Mouse (Mus musculus) cerebellum, adult 2 months (tissue): ENCODE measurements around the gene Klra9. TPM values are rescaled to one million over a fixed set of nuclear protein-coding genes. Genes with fewer than 3 reads are reported as not detected.
"Not testable (repeated sequence)": the region's sequence is repeated elsewhere in the genome, so short reads cannot be mapped to it uniquely, and the experiment has no call there.

Source experiments
- DNase-seq, 2 experiments: peaks; one replicate each; pipeline ENCODE4 v3.0.0; 2021
- H3K27ac ChIP-seq: fragments of 200-500 bp; 2 replicates; pipeline ENCODE4 v1.5.1; 2012; ENCODE audit warnings: low read length, control low read depth, inconsistent platforms; ENCODE audit not compliant: insufficient read depth
- H3K27me3 ChIP-seq: fragments of 200-500 bp; 2 replicates; pipeline ENCODE4 v1.6.1; 2012; ENCODE audit warnings: inconsistent platforms, mild to moderate bottlenecking, low read length, moderate library complexity; ENCODE audit not compliant: control insufficient read depth, insufficient read depth
- H3K4me1 ChIP-seq: fragments of 200-500 bp; 2 replicates; pipeline ENCODE4 v1.6.1; 2011; ENCODE audit warnings: low read length; ENCODE audit not compliant: control insufficient read depth, insufficient read depth
- H3K4me3 ChIP-seq: fragments of 200-500 bp; replicated peaks from 2 replicates; pipeline ENCODE3; 2011; ENCODE audit warnings: mild to moderate bottlenecking, low read depth, low read length, control low read depth; ENCODE audit not compliant: insufficient read depth
- CTCF ChIP-seq: fragments of 200-500 bp; IDR thresholded peaks from 2 replicates; pipeline ENCODE4 v1.5.1; 2011; ENCODE audit warnings: low read depth, mild to moderate bottlenecking, control low read depth, low read length, moderate library complexity, borderline replicate concordance; ENCODE audit not compliant: insufficient read depth
- POLR2A ChIP-seq: fragments of 200-500 bp; IDR thresholded peaks from 2 replicates; pipeline ENCODE4 v1.6.1; 2011; ENCODE audit warnings: low read length, control low read depth, borderline replicate concordance; ENCODE audit not compliant: insufficient read depth
- WGBS: fragments of 180-500 bp; shearing (Covaris S2); methylation state at CpG from one replicate; pipeline ENCODE4 v1.1.7; 2018; 5-methylcytosine and 5-hydroxymethylcytosine counted together
- polyA plus RNA-seq: library from polyadenylated mRNA; depleted of rRNA; stranded (reverse); fragments of >200 nt; gene quantifications from 2 replicates; pipeline ENCODE4 v1.2.3, GENCODE M21; 2012; rRNA removed

The Klra9 gene
- not detected in 2 replicates for polyA plus RNA-seq

DNA sequence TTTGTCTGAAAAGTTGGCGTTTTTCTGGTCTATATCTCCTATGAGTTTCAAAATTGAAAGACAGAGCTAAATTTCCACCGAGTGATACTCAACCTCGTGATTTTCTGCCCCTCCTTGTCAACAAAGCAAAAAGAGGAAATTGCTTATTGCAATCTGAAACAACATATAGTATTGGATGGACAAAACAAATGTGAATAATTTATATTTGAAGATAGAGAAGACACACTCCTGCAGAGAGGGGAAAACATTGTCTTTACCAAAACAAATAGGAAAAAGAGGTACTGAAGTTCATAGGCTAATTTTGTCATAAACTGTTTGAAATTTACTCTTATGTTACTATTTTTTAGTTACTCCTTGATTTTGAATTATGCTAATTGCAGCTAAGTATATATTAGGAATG lies at the start of gene Klra9:
Gene Klra9 (minus strand): TSS at position 101 of the 400 bp plus-strand sequence.
- H3K27ac ChIP-seq, H3K4me1 ChIP-seq, H3K4me3 ChIP-seq, H3K27me3 ChIP-seq, DNase-seq: not testable (repeated sequence)
- WGBS = 38% methylated on average over 3 of the region's 3 CpGs

DNA sequence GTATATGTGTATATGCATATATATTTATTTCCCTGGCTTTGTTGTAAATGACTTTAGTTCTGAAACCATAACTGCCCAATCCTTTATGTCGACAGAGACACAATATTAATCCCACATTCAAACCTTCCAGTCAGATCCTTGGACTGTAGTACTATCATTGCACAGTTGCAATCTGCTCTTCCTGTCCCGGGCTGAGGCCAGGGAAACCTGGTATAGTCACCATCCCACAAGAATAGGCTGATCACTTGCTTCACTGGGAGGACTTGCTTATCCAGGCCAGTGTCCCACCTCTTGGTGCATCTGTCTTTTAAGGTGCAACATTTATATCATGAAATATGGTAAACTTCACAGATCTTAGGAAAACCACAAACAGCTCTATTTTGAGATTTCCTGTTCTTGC lies 44.6 kb upstream of the Klra9 start:
- no peak for DNase-seq
- no peak for TF ChIP-seq CTCF
- no peak for TF ChIP-seq POLR2A
- Histone ChIP-seq H3K4me1 (no peaks in the 10 kb centered on the region), H3K27me3 (no peaks in the 10 kb centered on the region), H3K27ac (no peak overlapping the region), H3K4me3 (no peak overlapping the region)
- 64% methylated on average over 2 of the region's 2 CpGs for WGBS

DNA sequence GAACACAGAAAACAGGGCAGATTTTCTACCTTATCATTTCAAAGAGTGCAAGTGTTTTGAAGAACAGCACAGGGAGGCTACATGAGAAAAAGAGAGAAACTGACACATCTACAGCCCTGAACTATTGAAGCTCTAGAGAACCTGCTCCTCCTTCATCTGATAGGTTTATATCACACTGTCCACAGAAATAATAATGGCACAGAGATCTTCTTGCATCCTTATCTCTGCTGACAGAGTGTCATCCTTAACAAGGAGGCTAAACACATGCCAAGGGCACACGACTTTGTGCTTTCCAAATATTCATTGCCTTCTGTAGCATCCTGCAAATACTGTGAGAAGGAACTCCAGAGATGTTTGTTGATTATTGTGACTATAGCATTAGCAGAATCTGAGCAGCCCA lies 43.7 kb upstream of the Klra9 start:
- Histone ChIP-seq H3K4me1 (no peaks in the 10 kb centered on the region), H3K27me3 (no peaks in the 10 kb centered on the region), H3K4me3 (no peak overlapping the region), H3K27ac (no peak overlapping the region)
- TF ChIP-seq POLR2A (no peak), CTCF (no peak)
- WGBS = 25% methylated on average over 1 of the region's 1 CpGs
- DNase-seq = no peak

DNA sequence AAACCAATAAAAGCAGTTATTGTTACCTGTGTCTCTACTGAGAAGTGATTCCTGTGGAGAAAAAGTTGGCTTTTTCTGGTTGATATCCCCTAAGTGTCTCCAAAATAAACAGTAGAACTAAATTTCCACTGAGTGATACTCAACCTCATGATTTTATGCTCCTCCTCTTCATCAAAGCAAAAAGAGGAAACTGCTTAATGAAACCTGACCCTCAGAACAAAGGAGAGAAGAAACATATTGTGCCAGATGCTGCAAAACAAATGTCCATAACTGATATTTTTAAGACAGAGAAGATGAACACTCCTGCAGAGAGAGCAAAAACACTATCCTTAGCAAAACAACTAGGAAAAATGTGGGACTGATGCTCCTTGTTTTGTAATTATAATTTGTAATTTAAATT lies 40.3 kb upstream of the Klra9 start, which contains the start of gene Klra7:
Gene Klra7 (minus strand): TSS at position 101 of the 400 bp plus-strand sequence.
- no peak for DNase-seq
- no peak for TF ChIP-seq POLR2A
- no peak for TF ChIP-seq CTCF
- no peaks in the 10 kb centered on the region for H3K4me1 ChIP-seq
- no peak within 1 kb of the TSS for H3K4me3 ChIP-seq
- H3K27ac ChIP-seq = no peak within 1 kb of the TSS
- no peaks in the 10 kb centered on the region for H3K27me3 ChIP-seq

DNA sequence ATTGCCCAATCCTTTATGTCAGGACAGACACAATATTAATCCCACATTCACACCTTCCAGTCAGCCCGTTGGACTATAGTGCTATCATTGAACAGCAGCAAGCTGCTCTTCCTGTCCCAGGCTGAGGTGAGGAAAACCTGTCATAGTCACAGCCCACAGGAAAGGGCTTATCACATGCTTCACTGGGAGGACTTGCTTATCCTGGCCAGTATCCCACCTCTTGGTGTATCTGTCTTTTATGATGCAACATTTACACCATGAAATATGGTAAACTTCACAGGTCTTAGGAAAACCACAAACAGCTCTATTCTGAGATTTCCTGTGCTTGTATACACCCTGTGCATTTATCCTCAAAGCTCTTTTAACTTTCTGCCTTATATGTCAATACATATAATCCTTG lies 4.5 kb upstream of the Klra9 start:
- not testable (repeated sequence) for DNase-seq, H3K27me3 ChIP-seq, H3K27ac ChIP-seq, H3K4me3 ChIP-seq, H3K4me1 ChIP-seq
- 83% methylated on average over 1 of the region's 1 CpGs for WGBS

DNA sequence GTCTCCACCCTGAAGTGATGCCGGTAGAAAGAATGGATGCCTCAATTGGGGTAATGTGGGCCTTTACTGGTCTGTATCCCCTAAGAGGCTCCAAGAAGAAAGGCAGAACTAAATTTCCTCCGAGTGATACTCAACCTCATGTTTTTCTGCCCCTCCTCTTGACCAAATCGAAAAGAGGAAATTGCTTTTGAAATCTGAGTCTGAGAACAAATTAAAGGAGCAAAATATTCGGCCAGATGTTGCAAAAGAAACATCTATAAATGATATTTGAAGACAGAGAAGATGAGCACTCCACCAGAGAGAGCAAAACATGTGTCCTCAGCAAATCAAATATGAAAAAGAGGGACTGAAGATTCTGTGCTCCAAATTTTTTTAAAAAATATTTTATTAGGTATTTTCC lies 63.1 kb downstream of the Klra9 start, which contains the start of gene Klra8:
Gene Klra8 (minus strand): TSS at position 101 of the 400 bp plus-strand sequence.
- 54% methylated on average over 4 of the region's 4 CpGs for WGBS
- H3K4me1 ChIP-seq, H3K4me3 ChIP-seq, H3K27ac ChIP-seq, H3K27me3 ChIP-seq, DNase-seq: not testable (repeated sequence)

Other genes with a start within 250 kb of the Klra9 start
- not detected in 2 replicates for gene Klra6, start 166.2 kb downstream of the Klra9 start, polyA plus RNA-seq
- gene Klra4, start 125.8 kb downstream of the Klra9 start, polyA plus RNA-seq = not detected in 2 replicates
- not detected in 2 replicates for gene Klra8, start 63.2 kb downstream of the Klra9 start, polyA plus RNA-seq
- not detected in 2 replicates for gene Klra7, start 40.2 kb upstream of the Klra9 start, polyA plus RNA-seq
- not detected in 2 replicates for gene Klra10, start 88.8 kb upstream of the Klra9 start, polyA plus RNA-seq
- gene Klra3, start 144.5 kb upstream of the Klra9 start, polyA plus RNA-seq = not detected in 2 replicates
- gene Klra1, start 193.8 kb upstream of the Klra9 start, polyA plus RNA-seq = not detected in 2 replicates